Mouse (Mus musculus) right cerebral cortex, adult 18-20 months (tissue): ENCODE data around the gene Aars.
"Not testable (repeated sequence)": the region's sequence is repeated elsewhere in the genome, so short reads cannot be mapped to it uniquely, and the experiment has no call there.

Experiments
- DNase-seq: peaks from one replicate; pipeline ENCODE4 v3.0.0; 2022; ENCODE audit warnings: mixed read lengths

Aars gene

GRCm38 (mm10) chr8:111055031-111055634 is 22.2 kb downstream of the Aars start:
- no peak for DNase-seq

DNA sequence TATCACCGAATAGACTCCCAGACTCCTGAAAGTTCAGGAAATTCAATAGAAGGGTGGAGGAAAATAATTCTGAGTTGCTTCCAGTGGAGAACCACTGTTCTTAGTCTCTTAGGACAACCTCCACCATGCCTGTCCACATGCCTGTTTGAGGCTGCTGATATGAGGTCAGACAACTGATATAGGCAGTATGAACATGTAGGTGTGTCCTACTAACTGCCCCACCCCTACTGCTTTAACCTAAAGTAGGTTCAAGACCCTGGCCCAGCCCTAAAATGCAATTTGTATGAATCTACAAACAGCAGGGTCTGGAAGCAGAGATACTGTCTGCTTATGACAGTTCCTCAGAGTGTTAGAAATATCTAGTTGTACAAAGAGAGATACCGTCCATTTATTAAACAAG is 22.7 kb downstream of the Aars start:
- DNase-seq = no peak

DNA sequence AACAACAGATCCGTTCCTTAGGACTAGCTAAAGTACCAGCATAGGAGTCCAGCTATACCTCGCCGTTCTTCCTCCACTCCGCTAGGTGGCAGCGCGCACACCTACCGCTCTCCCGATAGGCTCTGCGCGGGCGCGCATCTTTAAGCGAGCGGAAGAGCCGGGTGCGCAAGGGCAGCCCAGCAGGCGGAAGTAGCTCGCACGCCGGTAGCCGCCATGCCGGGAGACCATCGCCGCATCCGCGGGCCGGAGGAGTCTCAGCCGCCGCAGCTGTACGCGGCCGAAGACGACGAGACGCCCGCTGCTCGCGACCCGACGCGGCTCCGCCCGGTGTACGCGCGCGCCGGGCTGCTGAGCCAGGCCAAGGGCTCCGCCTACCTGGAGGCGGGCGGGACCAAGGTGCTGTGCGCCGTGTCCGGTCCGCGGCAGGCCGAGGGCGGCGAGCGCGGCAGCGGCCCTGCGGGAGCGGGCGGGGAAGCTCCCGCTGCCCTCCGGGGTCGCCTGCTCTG is 23.3 kb downstream of the Aars start, which contains the start of gene Exosc6:
TSS of gene Exosc6 (plus strand) at position 182 of the 506 bp plus-strand sequence.
- peak; percentile 94 for DNase-seq

GRCm38 (mm10) chr8:111056691-111057293 is 23.8 kb downstream of the Aars start:
- peak; percentile 37 for DNase-seq

GRCm38 (mm10) chr8:111058946-111059572 is 26.1 kb downstream of the Aars start:
- no peak for DNase-seq

DNA sequence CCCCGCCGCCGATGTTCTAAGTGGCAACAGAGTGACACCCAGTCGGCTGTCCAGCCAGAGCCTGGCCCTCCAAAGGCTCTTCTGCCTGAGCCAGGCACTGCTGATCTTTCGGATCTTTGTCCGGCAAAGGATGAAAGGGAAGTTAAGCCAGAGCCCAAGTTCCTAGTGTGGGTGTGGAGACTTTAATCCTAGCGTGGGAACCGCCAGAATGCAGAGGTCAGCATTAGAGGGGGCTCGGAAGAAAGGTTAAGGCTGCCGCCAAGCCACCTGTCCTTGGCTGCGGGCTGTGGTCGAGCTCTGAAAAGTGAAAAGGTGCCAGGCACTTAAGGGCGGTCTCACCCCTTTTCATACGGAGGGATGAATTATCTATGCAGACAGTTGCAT is 28.7 kb downstream of the Aars start:
- DNase-seq = no peak

DNA sequence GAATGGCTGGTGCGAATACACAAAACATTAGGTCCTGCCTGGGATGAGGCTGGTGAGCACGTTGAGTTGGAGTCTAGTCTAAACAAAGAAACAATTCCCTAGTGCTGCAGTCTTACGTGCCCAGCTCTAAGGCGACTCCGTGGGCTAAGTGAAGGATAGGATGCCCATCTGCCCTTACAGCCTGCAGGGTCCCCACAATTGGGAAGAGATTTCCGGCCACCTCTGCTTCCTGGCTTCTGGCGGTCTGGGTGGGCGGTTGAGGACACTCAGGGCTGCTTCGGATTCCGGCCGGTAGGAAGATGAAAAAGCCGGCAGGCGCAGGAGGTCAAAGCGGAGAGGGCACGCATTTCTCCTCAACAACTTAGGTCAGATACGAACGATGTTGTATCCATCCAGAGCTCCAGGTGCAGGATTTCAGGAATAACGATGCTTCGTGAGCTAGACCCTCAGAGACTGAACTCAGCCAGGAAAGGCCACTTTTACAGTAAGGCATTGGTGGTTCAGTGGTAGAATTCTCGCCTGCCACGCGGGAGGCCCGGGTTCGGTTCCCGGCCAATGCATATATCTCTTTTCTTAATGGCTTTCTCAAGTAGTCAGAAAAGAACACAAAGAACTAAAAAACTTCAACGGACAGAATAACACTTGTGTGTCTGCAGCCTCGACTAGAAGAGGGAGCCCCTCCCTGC is 29.3 kb downstream of the Aars start:
- DNase-seq = peak; percentile 92

GRCm38 (mm10) chr8:111062893-111063292 is 29.9 kb downstream of the Aars start:
- no peak for DNase-seq

- no peak for DNase-seq
These were observed 33.4 kb downstream of the Aars start for GRCm38 (mm10) chr8:111066308-111066707.

GRCm38 (mm10) chr8:111067439-111067838 is 34.5 kb downstream of the Aars start:
- no peak for DNase-seq

DNA sequence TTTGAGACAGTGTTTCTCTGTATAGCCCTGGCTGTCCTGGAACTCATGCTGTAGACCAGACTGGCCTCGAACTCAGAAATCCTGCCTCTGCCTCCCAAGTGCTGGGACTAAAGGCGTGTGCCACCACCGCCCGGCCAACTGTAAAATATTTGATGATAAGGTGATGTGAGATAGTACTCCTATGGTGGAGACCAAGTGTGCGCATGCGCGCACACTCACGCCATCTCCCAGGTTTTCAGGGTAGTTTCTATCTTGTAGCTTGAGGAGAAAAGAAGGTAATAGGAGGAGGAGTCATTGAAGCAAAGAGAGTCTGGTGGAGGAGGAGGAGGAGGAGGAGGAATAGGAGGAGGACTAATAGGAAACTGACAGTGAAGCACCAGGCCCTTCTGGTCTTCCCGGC is 35.7 kb downstream of the Aars start:
- not testable (repeated sequence) for DNase-seq

DNA sequence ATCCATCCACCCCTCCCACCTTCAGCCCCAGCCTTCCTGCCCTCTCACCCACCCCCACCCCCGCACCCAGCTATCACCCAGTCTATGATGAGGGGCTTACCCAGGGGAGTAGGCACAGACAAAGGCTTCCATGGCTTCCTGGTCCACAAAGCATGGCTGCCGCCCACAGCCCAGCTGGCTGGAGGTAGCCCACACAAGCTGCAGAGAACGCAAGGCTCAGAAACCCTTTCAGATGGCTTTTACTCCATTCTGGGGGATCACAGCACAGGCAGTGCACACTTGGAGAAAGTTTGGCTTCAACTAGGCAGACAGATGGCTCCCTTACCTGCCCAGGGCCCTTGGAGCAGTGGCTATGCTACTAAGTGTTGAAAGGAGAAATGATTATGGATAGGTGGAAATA is 43.0 kb downstream of the Aars start:
- peak; percentile 67 for DNase-seq

- DNase-seq = no peak
These were observed 46.5 kb downstream of the Aars start for GRCm38 (mm10) chr8:111079461-111079860.

- DNase-seq = no peak
These were observed 46.9 kb downstream of the Aars start for GRCm38 (mm10) chr8:111079861-111080271.

GRCm38 (mm10) chr8:111081580-111082258 is 48.8 kb downstream of the Aars start:
- DNase-seq = peak; percentile 7

- DNase-seq = not testable (repeated sequence)
These were observed 51.0 kb downstream of the Aars start for GRCm38 (mm10) chr8:111083936-111084335.

GRCm38 (mm10) chr8:111090126-111090525 is 57.2 kb downstream of the Aars start:
- peak; percentile 59 for DNase-seq

GRCm38 (mm10) chr8:111091706-111092105 is 58.8 kb downstream of the Aars start:
- DNase-seq = peak; percentile 13

- not testable (repeated sequence) for DNase-seq
These were observed 59.4 kb downstream of the Aars start, which contains the start of gene Clec18a for GRCm38 (mm10) chr8:111092326-111092725. Gene Clec18a (minus strand): TSS chr8:111092426.

DNA sequence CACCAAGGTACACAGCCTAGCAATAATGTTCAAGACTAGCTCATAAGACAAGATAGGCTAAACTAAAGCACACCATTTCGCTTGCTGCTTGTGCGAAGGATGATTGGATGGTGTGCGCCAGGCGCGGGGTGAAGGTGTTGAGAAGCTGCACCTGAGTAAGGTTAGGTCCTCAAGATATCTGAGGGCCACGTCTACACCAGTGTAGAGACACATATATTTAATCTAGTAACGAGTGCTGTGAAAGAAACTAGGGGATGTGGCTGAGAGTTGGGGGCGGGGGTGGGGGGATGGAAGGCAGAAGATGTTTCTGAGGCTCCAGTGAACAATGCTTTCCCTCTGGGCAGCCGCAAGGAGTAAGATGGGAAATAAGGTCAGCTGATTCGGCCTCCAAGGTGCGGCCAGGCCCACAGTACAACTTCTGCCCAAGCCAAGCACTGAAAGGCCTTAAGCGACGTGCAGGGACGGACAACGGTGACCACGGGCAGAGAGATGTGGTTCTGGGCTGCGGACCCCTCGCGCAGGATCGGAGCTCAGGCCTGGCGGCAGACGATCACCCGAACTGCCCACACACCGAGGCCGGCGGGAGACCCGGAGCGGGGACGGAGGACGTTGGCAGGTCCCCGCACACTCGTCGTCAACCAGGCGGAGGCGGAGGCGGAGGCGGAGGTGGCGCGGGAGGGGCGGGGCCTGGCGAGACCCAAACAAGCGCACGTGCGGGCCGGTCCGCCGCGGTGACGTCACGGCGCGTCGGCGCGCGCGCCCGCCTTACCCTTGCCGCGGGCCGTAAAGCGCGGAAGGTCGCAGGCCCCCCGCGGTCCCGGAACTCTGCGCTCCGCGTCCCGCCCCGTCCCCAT is 61.1 kb downstream of the Aars start, which contains the start of gene Pdpr:
TSS of gene Pdpr (plus strand) at position 766 of the 854 bp plus-strand sequence.
- DNase-seq = peak; percentile 92

DNA sequence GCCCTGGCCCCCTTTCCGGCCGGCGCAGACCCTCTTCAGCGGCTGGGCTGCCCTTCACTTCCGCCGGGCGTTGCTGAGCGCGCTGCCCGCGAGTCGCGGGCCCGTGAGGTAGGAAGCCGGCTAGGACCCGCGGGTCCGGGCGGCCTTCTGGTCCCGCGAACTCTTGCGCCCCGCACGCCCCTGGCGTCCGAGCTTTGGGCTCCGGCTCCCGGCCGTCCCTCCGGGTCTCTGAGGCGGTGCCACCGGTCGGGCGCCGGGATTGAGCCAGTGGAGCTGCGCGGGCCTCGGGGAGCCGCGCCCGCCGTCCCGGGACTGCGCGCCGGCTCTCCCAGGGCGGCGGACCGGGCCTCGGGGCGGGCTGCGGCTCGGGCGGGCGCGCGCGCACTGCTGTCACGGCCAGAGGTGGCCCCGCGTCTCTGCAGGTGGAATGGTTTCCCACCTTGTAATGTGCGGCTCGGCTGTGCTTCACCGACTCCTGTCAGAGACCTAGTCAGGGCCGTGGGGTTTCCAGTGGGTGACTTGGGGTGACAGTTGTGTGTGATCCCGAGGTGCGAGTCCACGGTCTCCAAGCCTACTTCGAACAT is 61.9 kb downstream of the Aars start:
- peak; percentile 9 for DNase-seq
